Mouse (Mus musculus): ENCODE data around the gene Pcsk6. TPM values are rescaled to one million over a fixed set of nuclear protein-coding genes. Genes with fewer than 3 reads are reported as not detected.

The Pcsk6 gene
- polyA plus RNA-seq, 1 experiment from 2014 or later = 16.0 TPM

DNA sequence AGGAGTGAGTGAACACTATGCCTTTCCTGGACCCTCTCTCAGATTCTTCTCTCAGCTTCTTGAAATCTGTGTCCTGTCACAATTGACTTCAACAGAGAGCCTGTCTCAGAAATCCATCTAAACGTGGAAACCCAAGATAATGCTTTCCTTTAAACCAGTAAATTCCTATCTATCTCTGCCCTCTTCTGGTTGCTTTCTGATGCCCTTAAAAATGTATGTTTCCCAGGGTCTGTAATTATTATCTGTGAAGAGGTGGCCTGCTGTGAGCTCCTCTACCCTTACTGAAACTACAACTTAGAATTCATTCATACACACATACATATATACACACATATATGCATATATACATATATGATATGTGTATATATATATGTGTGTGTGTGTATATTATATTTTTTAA, 73.7 kb downstream of the Pcsk6 start:
- Histone ChIP-seq H3K4me3 (ENCODE audit: low read depth, low read length) (no peak overlapping the region), H3K4me1 (ENCODE audit: control insufficient read depth, insufficient read depth, low read length) (0 out of 2 replicates have a peak, but pooled peaks cover 2% of the 10 kb centered on the region), H3K36me3 (ENCODE audit: control insufficient read depth, insufficient read depth, low read length) (no peaks in the 10 kb centered on the region), H3K27me3 (replicated peaks; ENCODE audit: control insufficient read depth, insufficient read depth, low read length) (no peaks in the 10 kb centered on the region), H3K9me3 (ENCODE audit: control insufficient read depth, low read length) (no peaks in the 10 kb centered on the region), H3K27ac (replicated peaks; ENCODE audit: low read depth, low read length) (no peak overlapping the region), H3K4me2 (ENCODE audit: low read depth, low read length) (no peak overlapping the region), H3K9ac (ENCODE audit: low read depth, low read length) (no peak overlapping the region)
- no peak for DNase-seq (ENCODE audit: low spot score)
- no peak for ATAC-seq (ENCODE audit: low read depth)
- 38% methylated on average over 1 of the region's 1 CpGs for WGBS

DNA sequence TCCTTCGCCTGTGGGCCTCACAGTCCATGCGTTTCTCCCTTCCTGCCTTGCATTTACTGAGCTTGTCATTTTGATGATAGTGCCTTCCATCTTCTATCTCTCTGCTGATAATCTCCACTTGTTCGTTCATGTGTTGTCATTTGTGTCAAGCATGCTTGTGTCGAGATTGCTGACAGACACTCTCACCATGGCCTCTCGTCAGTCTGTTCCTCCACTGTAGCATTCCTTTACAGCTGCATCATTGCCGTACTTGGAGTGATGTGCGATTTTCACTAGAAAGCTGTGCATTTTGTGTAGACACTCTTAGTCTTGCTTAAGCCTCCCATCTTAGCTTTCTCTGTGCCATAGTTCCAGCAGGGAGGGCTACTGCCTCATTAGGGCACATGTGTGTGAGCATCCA, 79.5 kb downstream of the Pcsk6 start:
- ATAC-seq (ENCODE audit: low read depth) = no peak
- no peaks in the 10 kb centered on the region for H3K9me3 ChIP-seq (ENCODE audit: control insufficient read depth, low read length)

DNA sequence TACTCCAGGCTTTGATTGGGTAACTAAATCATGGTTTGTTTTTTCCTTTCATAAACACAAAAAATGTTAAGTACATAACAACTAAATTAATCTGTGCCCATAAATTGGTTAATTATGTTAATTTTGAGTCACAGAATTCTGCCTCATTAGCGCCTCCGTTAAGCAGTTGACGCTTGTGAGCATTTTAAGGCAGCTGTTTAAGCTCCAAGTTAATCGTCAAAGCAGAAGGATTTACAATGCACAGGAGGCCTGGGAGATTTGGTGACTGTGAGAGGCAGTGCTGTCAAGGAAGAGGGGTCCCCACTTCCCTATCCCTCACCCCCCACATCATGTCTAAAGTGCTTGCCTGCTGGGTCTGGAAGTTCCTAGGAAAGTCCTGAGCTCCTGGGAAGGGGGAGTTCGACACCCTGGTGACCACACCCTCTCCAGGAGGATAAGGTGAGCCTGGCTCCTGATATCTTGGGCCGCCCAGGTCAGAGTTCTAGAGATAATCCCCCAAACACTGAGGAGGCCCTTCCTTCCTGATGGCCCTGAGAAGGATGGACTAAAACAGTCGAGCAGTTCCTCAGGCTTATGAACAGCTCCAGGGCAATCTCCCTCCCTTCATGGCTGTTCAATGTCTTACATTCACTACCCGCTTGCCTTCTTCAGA, 83.9 kb downstream of the Pcsk6 start:
- Histone ChIP-seq H3K27me3 (replicated peaks; ENCODE audit: control insufficient read depth, insufficient read depth, low read length) (no peaks in the 10 kb centered on the region), H3K4me3 (ENCODE audit: low read depth, low read length) (no peak overlapping the region), H3K36me3 (ENCODE audit: control insufficient read depth, insufficient read depth, low read length) (no peaks in the 10 kb centered on the region), H3K27ac (replicated peaks; ENCODE audit: low read depth, low read length) (no peak overlapping the region), H3K9me3 (ENCODE audit: control insufficient read depth, low read length) (no peaks in the 10 kb centered on the region), H3K9ac (ENCODE audit: low read depth, low read length) (no peak overlapping the region), H3K4me2 (ENCODE audit: low read depth, low read length) (no peak overlapping the region), H3K4me1 (ENCODE audit: control insufficient read depth, insufficient read depth, low read length) (0 out of 2 replicates have a peak, but pooled peaks cover 3% of the 10 kb centered on the region)
- ATAC-seq (ENCODE audit: low read depth) = no peak
- no peak for DNase-seq (ENCODE audit: low spot score)
- 66% methylated on average over 8 of the region's 8 CpGs for WGBS

More for the DNA sequence above, 79.5 kb downstream of the Pcsk6 start:
- H3K4me3 ChIP-seq (ENCODE audit: low read depth, low read length) = no peak overlapping the region
- no peak overlapping the region for H3K4me2 ChIP-seq (ENCODE audit: low read depth, low read length)
- H3K27me3 ChIP-seq (replicated peaks; ENCODE audit: control insufficient read depth, insufficient read depth, low read length) = no peaks in the 10 kb centered on the region
- H3K27ac ChIP-seq (replicated peaks; ENCODE audit: low read depth, low read length) = no peak overlapping the region
- no peak for DNase-seq (ENCODE audit: low spot score)
- H3K9ac ChIP-seq (ENCODE audit: low read depth, low read length) = no peak overlapping the region
- H3K4me1 ChIP-seq (ENCODE audit: control insufficient read depth, insufficient read depth, low read length) = 0 out of 2 replicates have a peak, but pooled peaks cover 5% of the 10 kb centered on the region
- WGBS = 57% methylated on average over 7 of the region's 7 CpGs
- H3K36me3 ChIP-seq (ENCODE audit: control insufficient read depth, insufficient read depth, low read length) = no peaks in the 10 kb centered on the region

DNA sequence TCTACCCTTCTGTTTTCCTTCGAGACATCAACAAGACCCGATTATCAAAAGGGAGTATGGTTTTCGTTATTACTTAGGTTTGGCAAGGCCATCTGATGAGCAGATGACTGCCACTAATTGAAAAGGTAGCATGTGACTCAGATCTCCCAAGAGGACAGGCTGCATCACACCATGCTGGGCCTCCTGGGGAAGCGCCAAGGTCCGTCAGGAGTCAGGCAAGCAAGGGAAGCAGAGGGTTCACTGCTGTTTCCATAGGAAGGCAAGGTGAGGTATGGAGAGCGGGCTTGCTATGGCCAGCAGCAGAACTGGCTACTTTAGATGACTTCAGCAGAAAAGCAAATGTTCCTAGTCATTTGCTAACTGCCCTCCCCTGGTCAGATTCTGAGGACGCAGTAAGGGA, 84.9 kb downstream of the Pcsk6 start:
- ATAC-seq (ENCODE audit: low read depth) = no peak
- Histone ChIP-seq H3K9ac (ENCODE audit: low read depth, low read length) (no peak overlapping the region), H3K36me3 (ENCODE audit: control insufficient read depth, insufficient read depth, low read length) (no peaks in the 10 kb centered on the region), H3K27me3 (replicated peaks; ENCODE audit: control insufficient read depth, insufficient read depth, low read length) (no peaks in the 10 kb centered on the region), H3K9me3 (ENCODE audit: control insufficient read depth, low read length) (no peaks in the 10 kb centered on the region), H3K27ac (replicated peaks; ENCODE audit: low read depth, low read length) (no peak overlapping the region), H3K4me3 (ENCODE audit: low read depth, low read length) (no peak overlapping the region), H3K4me2 (ENCODE audit: low read depth, low read length) (no peak overlapping the region), H3K4me1 (ENCODE audit: control insufficient read depth, insufficient read depth, low read length) (no peaks in the 10 kb centered on the region)
- no peak for DNase-seq (ENCODE audit: low spot score)
- WGBS = 78% methylated on average over 7 of the region's 7 CpGs

DNA sequence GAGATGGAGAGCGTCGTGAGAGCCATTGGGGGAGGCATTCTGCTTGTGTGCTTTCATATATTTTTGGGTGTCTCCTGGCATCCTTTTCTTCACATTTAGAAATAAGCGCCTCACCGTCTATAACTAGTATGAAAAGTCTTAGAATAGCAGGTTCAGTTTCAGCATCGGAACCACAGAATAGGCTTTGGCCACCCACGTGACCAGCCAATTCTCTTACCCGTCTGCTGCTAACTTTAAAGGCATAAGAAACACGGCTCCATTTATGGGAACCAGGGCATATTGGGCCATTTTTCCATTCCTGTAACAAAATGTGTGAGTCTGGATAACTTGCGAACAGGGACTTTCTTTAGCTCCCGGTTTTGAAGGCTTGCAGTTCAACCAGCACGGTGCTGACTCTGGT, 87.4 kb downstream of the Pcsk6 start:
- Histone ChIP-seq H3K9me3 (ENCODE audit: control insufficient read depth, low read length) (no peaks in the 10 kb centered on the region), H3K27me3 (replicated peaks; ENCODE audit: control insufficient read depth, insufficient read depth, low read length) (no peaks in the 10 kb centered on the region), H3K27ac (replicated peaks; ENCODE audit: low read depth, low read length) (no peak overlapping the region), H3K4me3 (ENCODE audit: low read depth, low read length) (no peak overlapping the region), H3K36me3 (ENCODE audit: control insufficient read depth, insufficient read depth, low read length) (no peaks in the 10 kb centered on the region), H3K4me2 (ENCODE audit: low read depth, low read length) (no peak overlapping the region), H3K4me1 (ENCODE audit: control insufficient read depth, insufficient read depth, low read length) (no peaks in the 10 kb centered on the region), H3K9ac (ENCODE audit: low read depth, low read length) (no peak overlapping the region)
- DNase-seq (ENCODE audit: low spot score) = no peak
- ATAC-seq (ENCODE audit: low read depth) = no peak
- WGBS = 90% methylated on average over 11 of the region's 11 CpGs

DNA sequence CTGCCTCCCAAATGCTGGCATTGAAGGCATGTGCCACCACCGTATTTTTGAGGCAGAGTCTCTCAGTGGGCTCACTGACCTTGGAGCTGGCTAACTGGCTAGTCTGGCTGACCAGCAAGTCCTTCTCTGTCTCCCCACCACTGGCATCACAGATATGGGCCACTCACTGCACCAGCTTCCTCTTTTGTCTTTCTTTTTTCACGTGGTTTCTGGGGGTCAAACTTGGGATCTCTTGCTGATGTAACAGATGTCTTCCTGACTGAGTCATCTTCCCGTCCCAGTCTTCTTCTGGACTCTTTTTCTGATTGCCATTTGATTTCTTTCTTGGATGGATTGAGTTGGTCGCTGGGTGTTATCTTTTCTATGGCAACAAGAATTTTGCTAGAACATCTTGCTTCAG, 93.0 kb downstream of the Pcsk6 start:
- peaks cover 9% of the 10 kb centered on the region for H3K4me1 ChIP-seq (ENCODE audit: control insufficient read depth, insufficient read depth, low read length)
- no peak overlapping the region for H3K27ac ChIP-seq (replicated peaks; ENCODE audit: low read depth, low read length)
- 76% methylated on average over 4 of the region's 4 CpGs for WGBS
- no peak overlapping the region for H3K4me3 ChIP-seq (ENCODE audit: low read depth, low read length)
- no peaks in the 10 kb centered on the region for H3K27me3 ChIP-seq (replicated peaks; ENCODE audit: control insufficient read depth, insufficient read depth, low read length)
- no peak overlapping the region for H3K4me2 ChIP-seq (ENCODE audit: low read depth, low read length)
- no peaks in the 10 kb centered on the region for H3K9me3 ChIP-seq (ENCODE audit: control insufficient read depth, low read length)
- ATAC-seq (ENCODE audit: low read depth) = no peak
- H3K9ac ChIP-seq (ENCODE audit: low read depth, low read length) = no peak overlapping the region
- no peaks in the 10 kb centered on the region for H3K36me3 ChIP-seq (ENCODE audit: control insufficient read depth, insufficient read depth, low read length)
- no peak for DNase-seq (ENCODE audit: low spot score)

DNA sequence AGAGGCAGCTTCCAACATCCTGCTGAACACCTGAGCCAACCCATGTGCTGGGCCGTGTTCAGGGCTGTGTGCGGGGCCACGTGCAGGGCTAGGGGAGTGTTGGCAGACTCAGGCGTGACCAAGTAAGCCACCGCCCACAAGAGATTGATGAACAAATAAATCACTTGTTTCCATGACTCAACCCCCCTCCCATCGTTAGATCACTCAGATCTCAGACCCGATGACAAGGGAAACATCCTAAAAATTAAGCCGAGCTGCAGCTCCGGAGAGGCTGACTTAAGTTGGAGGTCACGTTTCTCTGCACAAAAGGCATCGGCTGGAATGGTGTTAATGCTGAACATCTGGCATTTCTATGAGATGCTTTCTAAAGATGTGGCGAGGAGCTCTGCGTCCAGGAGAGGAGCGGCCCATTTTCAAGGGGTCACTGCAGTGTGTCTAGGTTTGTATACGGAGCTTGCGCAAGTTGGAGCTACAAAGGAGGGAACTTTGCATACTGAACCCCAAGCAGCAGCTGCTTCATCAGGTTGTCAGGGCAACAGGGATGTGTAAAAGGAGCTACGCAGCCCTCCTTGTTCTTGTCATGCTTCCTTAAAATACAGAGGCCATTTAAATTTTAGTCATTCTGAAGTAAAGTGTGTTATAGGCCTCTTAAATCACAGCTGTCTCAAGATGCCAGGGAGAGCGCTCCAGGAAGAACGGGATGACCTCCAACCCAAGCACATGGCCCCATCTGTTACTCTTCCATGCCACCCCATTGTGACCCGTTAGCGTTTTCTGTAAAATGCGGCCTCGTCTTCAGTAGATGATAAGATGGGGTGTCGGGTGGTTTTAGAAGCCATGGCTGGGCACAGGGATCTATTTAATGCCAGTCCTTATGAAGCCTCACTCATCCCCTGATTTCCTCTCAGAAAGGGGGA, 94.0 kb downstream of the Pcsk6 start:
- H3K27ac ChIP-seq (replicated peaks; ENCODE audit: low read depth, low read length) = no peak overlapping the region
- H3K4me3 ChIP-seq (ENCODE audit: low read depth, low read length) = no peak overlapping the region
- no peaks in the 10 kb centered on the region for H3K27me3 ChIP-seq (replicated peaks; ENCODE audit: control insufficient read depth, insufficient read depth, low read length)
- peaks cover 9% of the 10 kb centered on the region for H3K4me1 ChIP-seq (ENCODE audit: control insufficient read depth, insufficient read depth, low read length)
- DNase-seq (ENCODE audit: low spot score) = peak; percentile 82
- 40% methylated on average over 24 of the region's 24 CpGs for WGBS
- H3K36me3 ChIP-seq (ENCODE audit: control insufficient read depth, insufficient read depth, low read length) = no peaks in the 10 kb centered on the region
- H3K9me3 ChIP-seq (ENCODE audit: control insufficient read depth, low read length) = no peaks in the 10 kb centered on the region
- H3K9ac ChIP-seq (ENCODE audit: low read depth, low read length) = no peak overlapping the region
- peak; percentile 74 for ATAC-seq (ENCODE audit: low read depth)
- no peak overlapping the region for H3K4me2 ChIP-seq (ENCODE audit: low read depth, low read length)

DNA sequence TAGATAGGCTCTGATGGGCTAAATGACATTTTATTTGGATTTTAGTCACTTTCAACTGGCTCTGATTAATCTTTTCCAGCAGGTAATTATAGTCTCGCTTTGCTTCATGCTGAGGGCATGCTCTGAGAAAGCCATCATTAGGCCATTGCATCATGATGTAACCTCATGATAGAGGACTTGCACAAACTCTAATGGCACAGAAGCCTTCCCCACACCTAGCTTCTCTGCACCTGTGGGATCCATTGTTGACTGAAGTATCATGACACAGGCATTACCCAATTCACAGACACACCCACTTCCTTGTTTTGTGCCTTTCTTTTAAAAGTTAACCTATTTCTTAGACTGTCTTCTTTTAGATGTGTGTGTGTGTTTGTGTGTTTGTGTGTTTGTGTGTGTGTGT, 95.7 kb downstream of the Pcsk6 start:
- Histone ChIP-seq H3K4me1 (ENCODE audit: control insufficient read depth, insufficient read depth, low read length) (peaks cover 9% of the 10 kb centered on the region), H3K27me3 (replicated peaks; ENCODE audit: control insufficient read depth, insufficient read depth, low read length) (no peaks in the 10 kb centered on the region), H3K4me3 (ENCODE audit: low read depth, low read length) (no peak overlapping the region), H3K9me3 (ENCODE audit: control insufficient read depth, low read length) (no peaks in the 10 kb centered on the region), H3K36me3 (ENCODE audit: control insufficient read depth, insufficient read depth, low read length) (no peaks in the 10 kb centered on the region), H3K4me2 (ENCODE audit: low read depth, low read length) (no peak overlapping the region), H3K27ac (replicated peaks; ENCODE audit: low read depth, low read length) (no peak overlapping the region), H3K9ac (ENCODE audit: low read depth, low read length) (no peak overlapping the region)
- WGBS = 71% methylated on average over 1 of the region's 1 CpGs
- DNase-seq (ENCODE audit: low spot score) = no peak
- ATAC-seq (ENCODE audit: low read depth) = no peak
